Mouse (Mus musculus) urinary bladder, postnatal 25 days (tissue): ENCODE data around the gene Fam205a3.
"Not testable (repeated sequence)": the region's sequence is repeated elsewhere in the genome, so short reads cannot be mapped to it uniquely, and the experiment has no call there.

ENCODE experiments used
- DNase-seq: peaks from one replicate; pipeline ENCODE4 v3.0.0; 2022; ENCODE audit warnings: low spot score

Gene Fam205a3

GRCm38 (mm10) chr4:42318034-42318433 is at the start of gene Fam205a3:
Gene Fam205a3 (plus strand): TSS chr4:42318334.
- not testable (repeated sequence) for DNase-seq

- DNase-seq, result not testable (repeated sequence)
Measured at GRCm38 (mm10) chr4:42293967-42294366, 24.2 kb upstream of the Fam205a3 start, which contains the start of gene Gm21953. Gene Gm21953 (plus strand): TSS chr4:42294267.
